Mouse (Mus musculus): Measurements from ENCODE around the gene Stab1.

Gene Stab1

GRCm38 (mm10) chr14:31161638-31162037 is 6.8 kb downstream of the Stab1 start:
- no peak for DNase-seq

GRCm38 (mm10) chr14:31161191-31161590 is 7.2 kb downstream of the Stab1 start:
- no peak for DNase-seq

- DNase-seq, result no peak
These were observed 8.0 kb downstream of the Stab1 start for GRCm38 (mm10) chr14:31160196-31161150.

GRCm38 (mm10) chr14:31145694-31146093 is 22.7 kb downstream of the Stab1 start:
- DNase-seq, result no peak

GRCm38 (mm10) chr14:31141011-31141410 is 27.4 kb downstream of the Stab1 start:
- no peak for DNase-seq

- no peak for DNase-seq
These were observed 28.3 kb downstream of the Stab1 start for GRCm38 (mm10) chr14:31140141-31140540.

GRCm38 (mm10) chr14:31139666-31140065 is 28.8 kb downstream of the Stab1 start:
- DNase-seq, result no peak

- DNase-seq, result no peak
These were observed 29.5 kb downstream of the Stab1 start for GRCm38 (mm10) chr14:31138897-31139429.

GRCm38 (mm10) chr14:31138219-31138896 is 30.1 kb downstream of the Stab1 start:
- DNase-seq, result no peak

- peak; percentile 36 to 37 for DNase-seq
These were observed 30.6 kb downstream of the Stab1 start for GRCm38 (mm10) chr14:31137791-31138190.

- DNase-seq, result no peak
These were observed 31.2 kb downstream of the Stab1 start for GRCm38 (mm10) chr14:31137281-31137595.

- no peak for DNase-seq
These were observed 31.8 kb downstream of the Stab1 start for GRCm38 (mm10) chr14:31136411-31137280.

GRCm38 (mm10) chr14:31135495-31136410 is 32.7 kb downstream of the Stab1 start:
- DNase-seq, result no peak

GRCm38 (mm10) chr14:31134015-31135000 is 34.1 kb downstream of the Stab1 start:
- no peak for DNase-seq

- no peak for DNase-seq
These were observed 35.3 kb downstream of the Stab1 start for GRCm38 (mm10) chr14:31133023-31133665.

- DNase-seq, result no peak
These were observed 35.9 kb downstream of the Stab1 start for GRCm38 (mm10) chr14:31132491-31132975.

GRCm38 (mm10) chr14:31132031-31132430 is 36.4 kb downstream of the Stab1 start:
- DNase-seq, result no peak

GRCm38 (mm10) chr14:31131272-31131821 is 37.1 kb downstream of the Stab1 start:
- DNase-seq, result no peak
